Mouse (Mus musculus) MEL (cell line): ENCODE results near the gene Zfp775. TPM values are rescaled to one million over a fixed set of nuclear protein-coding genes. Genes with fewer than 3 reads are reported as not detected.

Source experiments
- DNase-seq: peaks from one replicate; pipeline ENCODE4 v3.0.0; 2011; ENCODE audit warnings: low read depth, low spot score
- H3K27ac ChIP-seq: 2 replicates; pipeline ENCODE4 v1.5.1; 2012; ENCODE audit warnings: low read depth, mild to moderate bottlenecking, control low read depth, low read length, moderate library complexity; ENCODE audit not compliant: control insufficient read depth
- H3K27me3 ChIP-seq, 2 experiments: fragments of 150-350 bp in 1 of 2; sonication (generic) in 1 of 2; 2 replicates each; pipeline ENCODE4 v1.6.1; 2012; ENCODE audit warnings: low read length in 2 of 2, mild to moderate bottlenecking in 2 of 2, improper control_type of control experiment in 1 of 2, moderate library complexity in 1 of 2; ENCODE audit not compliant: insufficient read depth in 2 of 2, control insufficient read depth in 1 of 2
- H3K36me3 ChIP-seq, 2 experiments: 2 replicates each; pipeline ENCODE4 v1.6.1; 2012 to 2014; ENCODE audit warnings: low read length in 2 of 2, improper control_type of control experiment in 1 of 2, inconsistent platforms in 1 of 2, mild to moderate bottlenecking in 1 of 2; ENCODE audit not compliant: insufficient read depth in 2 of 2, control insufficient read depth in 1 of 2
- H3K4me1 ChIP-seq, 2 experiments: fragments of 150-350 bp in 1 of 2; sonication (generic) in 1 of 2; 2 replicates each; pipeline ENCODE4 v1.6.1; 2012; ENCODE audit warnings: low read length in 2 of 2, improper control_type of control experiment in 1 of 2, mild to moderate bottlenecking in 1 of 2; ENCODE audit not compliant: insufficient read depth in 2 of 2, control insufficient read depth in 1 of 2
- H3K4me3 ChIP-seq, 2 experiments: fragments of 150-350 bp in 1 of 2; sonication (generic) in 1 of 2; 2 replicates each; pipeline ENCODE4 v1.5.1; 2012; ENCODE audit warnings: low read depth in 2 of 2, low read length in 2 of 2, mild to moderate bottlenecking in 2 of 2, moderate library complexity in 2 of 2, control low read depth in 1 of 2, improper control_type of control experiment in 1 of 2; ENCODE audit not compliant: control insufficient read depth in 1 of 2, insufficient read depth in 1 of 2
- H3K79me2 ChIP-seq: 2 replicates; pipeline ENCODE4 v1.6.1; 2012; ENCODE audit warnings: mild to moderate bottlenecking, low read length, moderate library complexity; ENCODE audit not compliant: control insufficient read depth, poor library complexity, insufficient read depth
- H3K9ac ChIP-seq: 2 replicates; pipeline ENCODE4 v1.6.1; 2012; ENCODE audit warnings: low read depth, mild to moderate bottlenecking, control low read depth, low read length, moderate library complexity; ENCODE audit not compliant: control insufficient read depth, poor library complexity, severe bottlenecking
- H3K9me3 ChIP-seq: fragments of 150-350 bp; sonication (generic); replicated peaks from 2 replicates; pipeline ENCODE4 v1.6.1; 2012; ENCODE audit warnings: mild to moderate bottlenecking, low read length, improper control_type of control experiment, moderate library complexity; ENCODE audit not compliant: insufficient read depth
- BHLHE40 ChIP-seq: IDR thresholded peaks from 2 replicates; pipeline ENCODE4 v1.6.1; 2012; ENCODE audit warnings: low read depth, mild to moderate bottlenecking, inconsistent platforms, low read length, improper control_type of control experiment, borderline replicate concordance
- CHD1 ChIP-seq: IDR thresholded peaks from 2 replicates; pipeline ENCODE4 v1.6.1; 2012; ENCODE audit warnings: low read depth, mild to moderate bottlenecking, inconsistent platforms, low read length, improper control_type of control experiment
- CHD2 ChIP-seq: IDR thresholded peaks from 2 replicates; pipeline ENCODE4 v1.6.1; 2011; ENCODE audit warnings: low read length, improper control_type of control experiment
- CTCF ChIP-seq, 3 experiments: IDR thresholded peaks in 2 of 3; conservative IDR thresholded peaks in 1 of 3; 2 replicates each; pipeline ENCODE4 v1.5.1; 2011 to 2012; ENCODE audit warnings: low read length in 3 of 3, low read depth in 2 of 3, mild to moderate bottlenecking in 2 of 3, improper control_type of control experiment in 1 of 3, inconsistent platforms in 1 of 3, mixed read lengths in 1 of 3, moderate library complexity in 1 of 3; ENCODE audit not compliant: control insufficient read depth in 1 of 3, insufficient read depth in 1 of 3, poor library complexity in 1 of 3, severe bottlenecking in 1 of 3
- E2F4 ChIP-seq: IDR thresholded peaks from 2 replicates; pipeline ENCODE4 v1.6.1; 2011; ENCODE audit warnings: low read depth, low read length, improper control_type of control experiment, borderline replicate concordance
- ETS1 ChIP-seq: IDR thresholded peaks from 2 replicates; pipeline ENCODE4 v1.6.1; 2012; ENCODE audit warnings: low read depth, mild to moderate bottlenecking, inconsistent platforms, low read length, improper control_type of control experiment, moderate library complexity
- GATA1 ChIP-seq: IDR thresholded peaks from 2 replicates; pipeline ENCODE4 v1.6.1; 2011; ENCODE audit warnings: low read depth, low read length, improper control_type of control experiment
- HCFC1 ChIP-seq: IDR thresholded peaks from 2 replicates; pipeline ENCODE4 v1.6.1; 2012; ENCODE audit warnings: low read depth, mild to moderate bottlenecking, inconsistent platforms, low read length, improper control_type of control experiment, moderate library complexity
- KAT2A ChIP-seq: conservative IDR thresholded peaks from 2 replicates; pipeline ENCODE4 v1.6.1; 2012; ENCODE audit warnings: low read depth, low read length, improper control_type of control experiment, inconsistent platforms
- MAFK ChIP-seq: IDR thresholded peaks from 2 replicates; pipeline ENCODE4 v1.6.1; 2011; ENCODE audit warnings: low read depth, mild to moderate bottlenecking, low read length, improper control_type of control experiment, borderline replicate concordance
- MAZ ChIP-seq: IDR thresholded peaks from 2 replicates; pipeline ENCODE4 v1.6.1; 2012; ENCODE audit warnings: low read depth, mild to moderate bottlenecking, inconsistent platforms, low read length, improper control_type of control experiment
- MEF2A ChIP-seq: IDR thresholded peaks from 2 replicates; pipeline ENCODE4 v1.6.1; 2014; ENCODE audit warnings: low read depth, mild to moderate bottlenecking, inconsistent platforms, low read length, improper control_type of control experiment; ENCODE audit not compliant: poor library complexity, insufficient replicate concordance, severe bottlenecking; ENCODE audit errors: extremely low read depth
- MYC ChIP-seq: IDR thresholded peaks from 2 replicates; pipeline ENCODE4 v1.6.1; 2011; ENCODE audit warnings: low read depth, mild to moderate bottlenecking, low read length, improper control_type of control experiment, moderate library complexity
- POLR2A ChIP-seq, 2 experiments: IDR thresholded peaks; 2 replicates each; pipeline ENCODE4 v1.6.1; 2011 to 2012; ENCODE audit warnings: low read length in 2 of 2, mild to moderate bottlenecking in 2 of 2, control low read depth in 1 of 2, improper control_type of control experiment in 1 of 2, low read depth in 1 of 2, moderate library complexity in 1 of 2; ENCODE audit not compliant: control insufficient read depth in 1 of 2, insufficient read depth in 1 of 2, poor library complexity in 1 of 2
- POLR2AphosphoS2 ChIP-seq: IDR thresholded peaks from 2 replicates; pipeline ENCODE4 v1.6.1; 2011; ENCODE audit warnings: low read length, improper control_type of control experiment
- RCOR1 ChIP-seq: IDR thresholded peaks from 2 replicates; pipeline ENCODE4 v1.6.1; 2012; ENCODE audit warnings: low read depth, mild to moderate bottlenecking, inconsistent platforms, low read length, improper control_type of control experiment
- TCF12 ChIP-seq: IDR thresholded peaks from 2 replicates; pipeline ENCODE4 v1.6.1; 2014; ENCODE audit warnings: low read depth, mild to moderate bottlenecking, inconsistent platforms, low read length, improper control_type of control experiment, moderate library complexity
- UBTF ChIP-seq: IDR thresholded peaks from 2 replicates; pipeline ENCODE4 v1.6.1; 2012; ENCODE audit warnings: low read depth, mild to moderate bottlenecking, inconsistent platforms, low read length, improper control_type of control experiment, moderate library complexity, borderline replicate concordance; ENCODE audit not compliant: insufficient read depth
- USF1 ChIP-seq: IDR thresholded peaks from 2 replicates; pipeline ENCODE4 v1.6.1; 2014; ENCODE audit warnings: low read depth, mild to moderate bottlenecking, inconsistent platforms, low read length, improper control_type of control experiment, moderate library complexity
- USF2 ChIP-seq, 2 experiments: IDR thresholded peaks; 2 replicates each; pipeline ENCODE4 v1.6.1; 2011 to 2012; ENCODE audit warnings: improper control_type of control experiment in 2 of 2, low read length in 2 of 2, borderline replicate concordance in 1 of 2, inconsistent platforms in 1 of 2, low read depth in 1 of 2, mild to moderate bottlenecking in 1 of 2; ENCODE audit not compliant: insufficient read depth in 1 of 2
- ZMIZ1 ChIP-seq: IDR thresholded peaks from 2 replicates; pipeline ENCODE4 v1.6.1; 2012; ENCODE audit warnings: low read depth, mild to moderate bottlenecking, inconsistent platforms, low read length, improper control_type of control experiment, moderate library complexity
- ZNF384 ChIP-seq: IDR thresholded peaks from 2 replicates; pipeline ENCODE4 v1.6.1; 2012; ENCODE audit warnings: low read depth, mild to moderate bottlenecking, inconsistent platforms, low read length, improper control_type of control experiment
- polyA plus RNA-seq, 2 experiments: library from polyadenylated mRNA; stranded (reverse) in 1 of 2; unstranded in 1 of 2; fragments of >175 nt in 1 of 2; fragments of >200 nt in 1 of 2; gene quantifications; 2 replicates each; pipeline versions ENCODE4 v1.2.1 to v1.2.4; 2012; ENCODE audit warnings: low replicate concordance in 2 of 2, low read depth in 1 of 2; ENCODE audit not compliant: insufficient read length in 2 of 2, insufficient read depth in 1 of 2, missing spikeins in 1 of 2
- total RNA-seq: library from RNA; depleted of rRNA; stranded (reverse); fragments of 300-350 nt; gene quantifications from 2 replicates; pipeline ENCODE4 v1.2.3, GENCODE M21; 2012

Zfp775 gene
- total and polyA plus RNA-seq, 3 experiments, result not detected

GRCm38 (mm10) chr6:48565693-48566310, 36.1 kb upstream of the Zfp775 start:
- no peak overlapping the region for H3K9ac ChIP-seq
- H3K27ac ChIP-seq, result no peak overlapping the region

GRCm38 (mm10) chr6:48566312-48566711, 35.6 kb upstream of the Zfp775 start:
- Histone ChIP-seq H3K27me3 (no peaks in the 10 kb centered on the region), H3K4me3 (no peak overlapping the region), H3K27ac (no peak overlapping the region), H3K9me3 (no peaks in the 10 kb centered on the region), H3K9ac (no peak overlapping the region), H3K4me1 (no peaks in the 10 kb centered on the region), H3K79me2 (no peaks in the 10 kb centered on the region), H3K36me3 (no peaks in the 10 kb centered on the region)
- TF ChIP-seq MAFK (no peak), TCF12 (no peak), RCOR1 (no peak), HCFC1 (no peak), ZMIZ1 (no peak), CHD1 (no peak), BHLHE40 (no peak)
- no peak for DNase-seq

More at GRCm38 (mm10) chr6:48565693-48566310, 36.1 kb upstream of the Zfp775 start:
- H3K4me1 ChIP-seq, result no peaks in the 10 kb centered on the region
- no peaks in the 10 kb centered on the region for H3K27me3 ChIP-seq
- H3K4me3 ChIP-seq, result no peak overlapping the region
- no peaks in the 10 kb centered on the region for H3K79me2 ChIP-seq
- H3K36me3 ChIP-seq, result no peaks in the 10 kb centered on the region
- no peaks in the 10 kb centered on the region for H3K9me3 ChIP-seq
- no peak for DNase-seq
- no peak for TF ChIP-seq KAT2A
- TF ChIP-seq GATA1, result no peak
- no peak for TF ChIP-seq CTCF (IDR thresholded peaks at IDR 0.05 in 2 of 3, conservative IDR thresholded peaks at IDR 0.05 in 1 of 3; ENCODE audit: control insufficient read depth in 1 of 3, insufficient read depth in 1 of 3, low read depth in 2 of 3, low read length in 3 of 3, poor library complexity in 1 of 3, severe bottlenecking in 1 of 3)
- TF ChIP-seq MEF2A, result no peak
- no peak for TF ChIP-seq CHD2
- no peak for TF ChIP-seq MAZ
- no peak for TF ChIP-seq TCF12
- no peak for TF ChIP-seq USF2 (IDR thresholded peaks at IDR 0.05; ENCODE audit: borderline replicate concordance in 1 of 2, insufficient read depth in 1 of 2, low read depth in 1 of 2, low read length in 2 of 2)
- TF ChIP-seq MAFK, result no peak
- TF ChIP-seq BHLHE40, result no peak
- TF ChIP-seq UBTF, result no peak
- TF ChIP-seq RCOR1, result no peak
- no peak for TF ChIP-seq USF1
- no peak for TF ChIP-seq POLR2AphosphoS2
- no peak for TF ChIP-seq ZNF384
- no peak for TF ChIP-seq POLR2A (IDR thresholded peaks at IDR 0.05; ENCODE audit: control insufficient read depth in 1 of 2, insufficient read depth in 1 of 2, low read depth in 1 of 2, low read length in 2 of 2, poor library complexity in 1 of 2)
- no peak for TF ChIP-seq E2F4
- TF ChIP-seq ETS1, result no peak
- no peak for TF ChIP-seq MYC
